Mouse (Mus musculus) small intestine, adult 2 months (tissue): ENCODE results near the gene Ppef1. TPM values are rescaled to one million over a fixed set of nuclear protein-coding genes. Genes with fewer than 3 reads are reported as not detected.

ENCODE experiments used
- H3K27ac ChIP-seq: fragments of 200-500 bp; 2 replicates; pipeline ENCODE4 v1.5.1; 2012; ENCODE audit warnings: low read depth, low read length, control low read depth, inconsistent platforms; ENCODE audit not compliant: insufficient read depth
- H3K27me3 ChIP-seq: fragments of 200-500 bp; 2 replicates; pipeline ENCODE4 v1.6.1; 2012; ENCODE audit warnings: mild to moderate bottlenecking, moderate library complexity, low read length, inconsistent platforms; ENCODE audit not compliant: control insufficient read depth, insufficient read depth
- H3K36me3 ChIP-seq: fragments of 200-500 bp; 2 replicates; pipeline ENCODE4 v1.6.1; 2012; ENCODE audit warnings: mild to moderate bottlenecking, low read length, control low read depth, inconsistent platforms; ENCODE audit not compliant: control insufficient read depth, insufficient read depth
- H3K4me1 ChIP-seq: fragments of 200-500 bp; 2 replicates; pipeline ENCODE4 v1.6.1; 2012; ENCODE audit warnings: low read length, inconsistent platforms, mixed read lengths; ENCODE audit not compliant: control insufficient read depth, insufficient read depth, insufficient read length
- H3K4me3 ChIP-seq: fragments of 200-500 bp; 2 replicates; pipeline ENCODE4 v1.5.1; 2012; ENCODE audit warnings: low read depth, mild to moderate bottlenecking, control low read depth, inconsistent platforms, low read length, moderate library complexity
- CTCF ChIP-seq: fragments of 200-500 bp; IDR thresholded peaks from 2 replicates; pipeline ENCODE4 v1.5.1; 2012; ENCODE audit warnings: low read depth, mild to moderate bottlenecking, control low read depth, inconsistent platforms, low read length, moderate library complexity, mixed read lengths; ENCODE audit not compliant: insufficient replicate concordance, insufficient read length; ENCODE audit errors: extremely low read depth
- POLR2A ChIP-seq: fragments of 200-500 bp; IDR thresholded peaks from 2 replicates; pipeline ENCODE4 v1.6.1; 2012; ENCODE audit warnings: low read depth, mild to moderate bottlenecking, control low read depth, inconsistent platforms, low read length, moderate library complexity
- WGBS: fragments of 180-500 bp; shearing (Covaris S2); methylation state at CpG from one replicate; pipeline ENCODE4 v1.1.7; 2018; 5-methylcytosine and 5-hydroxymethylcytosine counted together
- polyA plus RNA-seq: library from polyadenylated mRNA; depleted of rRNA; stranded (reverse); fragments of >200 nt; gene quantifications from 2 replicates; pipeline ENCODE4 v1.2.3, GENCODE M21; 2012

The Ppef1 gene
- polyA plus RNA-seq, 1 experiment, result not detected

- TF ChIP-seq POLR2A (no peak), CTCF (no peak)
- no peak overlapping the region for H3K4me3 ChIP-seq
- H3K27ac ChIP-seq, result no peak overlapping the region
- whole genome bisulfite sequencing, result 96% methylated on average over 8 of the region's 8 CpGs
- H3K4me1 ChIP-seq, result no peaks in the 10 kb centered on the region
- H3K36me3 ChIP-seq, result no peaks in the 10 kb centered on the region
- no peaks in the 10 kb centered on the region for H3K27me3 ChIP-seq
Observed at GRCm38 (mm10) chrX:160750808-160751207, 15.2 kb upstream of the Ppef1 start.

- no peak overlapping the region for H3K27ac ChIP-seq
- 42% methylated on average over 1 of the region's 1 CpGs for WGBS
- H3K36me3 ChIP-seq, result no peaks in the 10 kb centered on the region
- no peak for TF ChIP-seq CTCF
- no peak for TF ChIP-seq POLR2A
- no peaks in the 10 kb centered on the region for H3K4me1 ChIP-seq
- no peak overlapping the region for H3K4me3 ChIP-seq
- H3K27me3 ChIP-seq, result no peaks in the 10 kb centered on the region
Observed at GRCm38 (mm10) chrX:160748653-160749052, 13.1 kb upstream of the Ppef1 start.

- no peaks in the 10 kb centered on the region for H3K4me1 ChIP-seq
- no peak overlapping the region for H3K27ac ChIP-seq
- no peaks in the 10 kb centered on the region for H3K27me3 ChIP-seq
- 48% methylated on average over 1 of the region's 1 CpGs for WGBS
- TF ChIP-seq CTCF (no peak), POLR2A (no peak)
- H3K36me3 ChIP-seq, result no peaks in the 10 kb centered on the region
- no peak overlapping the region for H3K4me3 ChIP-seq
Observed at GRCm38 (mm10) chrX:160745399-160745798, 9.8 kb upstream of the Ppef1 start.

- TF ChIP-seq CTCF, result no peak
- TF ChIP-seq POLR2A, result no peak
- no peak overlapping the region for H3K4me3 ChIP-seq
- H3K27ac ChIP-seq, result no peak overlapping the region
- no peaks in the 10 kb centered on the region for H3K36me3 ChIP-seq
- WGBS, result 26% methylated on average over 1 of the region's 1 CpGs
- no peaks in the 10 kb centered on the region for H3K4me1 ChIP-seq
- H3K27me3 ChIP-seq, result no peaks in the 10 kb centered on the region
Observed at GRCm38 (mm10) chrX:160699171-160699570, 36.4 kb downstream of the Ppef1 start.

GRCm38 (mm10) chrX:160691559-160691958 lies 44.0 kb downstream of the Ppef1 start:
- no peak overlapping the region for H3K27ac ChIP-seq
- no peaks in the 10 kb centered on the region for H3K27me3 ChIP-seq
- no peaks in the 10 kb centered on the region for H3K36me3 ChIP-seq
- 63% methylated on average over 3 of the region's 3 CpGs for WGBS
- H3K4me3 ChIP-seq, result no peak overlapping the region
- H3K4me1 ChIP-seq, result no peaks in the 10 kb centered on the region
- TF ChIP-seq POLR2A, result no peak
- no peak for TF ChIP-seq CTCF

- Histone ChIP-seq H3K36me3 (no peaks in the 10 kb centered on the region), H3K4me1 (no peaks in the 10 kb centered on the region), H3K27ac (no peak overlapping the region), H3K4me3 (no peak overlapping the region), H3K27me3 (no peaks in the 10 kb centered on the region)
- no peak for TF ChIP-seq CTCF
- TF ChIP-seq POLR2A, result no peak
- 90% methylated on average over 2 of the region's 2 CpGs for WGBS
Observed at GRCm38 (mm10) chrX:160690094-160690493, 45.5 kb downstream of the Ppef1 start.

- TF ChIP-seq POLR2A, result no peak
- Histone ChIP-seq H3K27me3 (no peaks in the 10 kb centered on the region), H3K4me1 (no peaks in the 10 kb centered on the region), H3K4me3 (no peak overlapping the region), H3K27ac (no peak overlapping the region), H3K36me3 (no peaks in the 10 kb centered on the region)
- WGBS, result 84% methylated on average over 1 of the region's 1 CpGs
Observed at GRCm38 (mm10) chrX:160669992-160670391, 65.6 kb downstream of the Ppef1 start.

GRCm38 (mm10) chrX:160610882-160611644 lies 124.5 kb downstream of the Ppef1 start:
- Histone ChIP-seq H3K4me3 (no peak overlapping the region), H3K27ac (no peak overlapping the region), H3K4me1 (no peaks in the 10 kb centered on the region), H3K36me3 (no peaks in the 10 kb centered on the region), H3K27me3 (no peaks in the 10 kb centered on the region)
- WGBS, result 51% methylated on average over 4 of the region's 4 CpGs
- no peak for TF ChIP-seq POLR2A
- TF ChIP-seq CTCF, result no peak
